Mouse (Mus musculus): Measurements from ENCODE around the gene Ccn5. TPM values are rescaled to one million over a fixed set of nuclear protein-coding genes. Genes with fewer than 3 reads are reported as not detected.

Gene Ccn5
- total and polyA plus RNA-seq, 2 experiments from 2014 or later, result 0.33 to 0.58 TPM

DNA sequence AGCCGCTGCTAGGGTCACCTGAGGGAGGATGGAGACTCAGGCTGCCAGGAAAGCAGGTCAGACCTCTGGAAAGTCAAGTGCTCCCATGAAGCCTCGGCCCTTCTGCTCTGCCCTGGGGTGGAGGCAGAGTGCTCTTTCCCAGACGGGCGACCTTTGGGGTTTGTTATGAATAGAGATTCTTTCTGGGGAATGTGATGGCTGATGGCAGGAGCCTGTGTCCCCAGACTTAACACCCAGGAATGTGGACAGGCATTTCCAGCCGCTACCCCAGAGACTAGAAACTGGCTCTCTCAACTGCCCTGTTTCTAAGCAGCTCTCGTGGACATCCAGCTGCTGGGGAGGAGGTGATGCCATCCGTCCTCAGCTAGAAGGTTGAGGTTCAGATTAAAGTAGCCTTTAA lies 11.0 kb upstream of the Ccn5 start:
- Histone ChIP-seq H3K4me3 (ENCODE audit: low read length) (no peak overlapping the region), H3K27me3 (ENCODE audit: insufficient read depth, low read length) (no peaks in the 10 kb centered on the region), H3K9ac (replicated peaks; ENCODE audit: low read length) (no peak overlapping the region), H3K9me3 (ENCODE audit: low read length) (no peaks in the 10 kb centered on the region), H3K4me1 (ENCODE audit: insufficient read depth, low read length) (no peaks in the 10 kb centered on the region), H3K4me2 (ENCODE audit: low read depth, low read length) (no peak overlapping the region), H3K36me3 (ENCODE audit: insufficient read depth, low read length) (no peaks in the 10 kb centered on the region), H3K27ac (no peak overlapping the region)
- 60% methylated on average over 7 of the region's 7 CpGs for WGBS
- TF ChIP-seq CTCF (IDR thresholded peaks at IDR 0.05; ENCODE audit: low read depth), result no peak
- no peak for DNase-seq (ENCODE audit: low spot score)
- no peak for ATAC-seq

DNA sequence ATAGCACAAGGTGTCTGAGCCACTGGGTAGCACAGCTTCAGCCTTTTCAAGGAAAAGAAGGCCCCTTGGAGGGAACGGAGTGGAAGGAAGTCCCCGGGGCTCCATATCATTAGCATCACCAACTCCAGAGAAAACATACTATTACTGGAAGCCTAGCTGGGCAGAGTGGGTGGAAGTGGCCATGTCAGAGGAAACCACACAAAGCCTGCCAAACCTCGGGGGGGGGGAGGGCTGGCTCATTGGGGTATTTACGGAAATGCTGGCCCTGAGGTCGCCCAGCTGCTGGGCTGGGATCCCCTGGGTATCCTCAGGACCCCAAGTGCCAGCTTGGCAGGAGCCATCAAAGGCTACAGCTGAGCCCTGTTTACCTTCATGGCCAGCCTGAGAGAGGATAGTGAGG lies 7.6 kb upstream of the Ccn5 start:
- H3K27me3 ChIP-seq (ENCODE audit: insufficient read depth, low read length), result no peaks in the 10 kb centered on the region
- H3K9ac ChIP-seq (replicated peaks; ENCODE audit: low read length), result no peak overlapping the region
- no peak overlapping the region for H3K4me2 ChIP-seq (ENCODE audit: low read depth, low read length)
- H3K4me3 ChIP-seq (ENCODE audit: low read length), result no peak overlapping the region
- DNase-seq (ENCODE audit: low spot score) (no peak), ATAC-seq (no peak)
- H3K9me3 ChIP-seq (ENCODE audit: low read length), result no peaks in the 10 kb centered on the region
- no peak overlapping the region for H3K27ac ChIP-seq
- 55% methylated on average over 5 of the region's 5 CpGs for WGBS
- H3K36me3 ChIP-seq (ENCODE audit: insufficient read depth, low read length), result no peaks in the 10 kb centered on the region
- no peak for TF ChIP-seq CTCF (IDR thresholded peaks at IDR 0.05; ENCODE audit: low read depth)
- no peaks in the 10 kb centered on the region for H3K4me1 ChIP-seq (ENCODE audit: insufficient read depth, low read length)

DNA sequence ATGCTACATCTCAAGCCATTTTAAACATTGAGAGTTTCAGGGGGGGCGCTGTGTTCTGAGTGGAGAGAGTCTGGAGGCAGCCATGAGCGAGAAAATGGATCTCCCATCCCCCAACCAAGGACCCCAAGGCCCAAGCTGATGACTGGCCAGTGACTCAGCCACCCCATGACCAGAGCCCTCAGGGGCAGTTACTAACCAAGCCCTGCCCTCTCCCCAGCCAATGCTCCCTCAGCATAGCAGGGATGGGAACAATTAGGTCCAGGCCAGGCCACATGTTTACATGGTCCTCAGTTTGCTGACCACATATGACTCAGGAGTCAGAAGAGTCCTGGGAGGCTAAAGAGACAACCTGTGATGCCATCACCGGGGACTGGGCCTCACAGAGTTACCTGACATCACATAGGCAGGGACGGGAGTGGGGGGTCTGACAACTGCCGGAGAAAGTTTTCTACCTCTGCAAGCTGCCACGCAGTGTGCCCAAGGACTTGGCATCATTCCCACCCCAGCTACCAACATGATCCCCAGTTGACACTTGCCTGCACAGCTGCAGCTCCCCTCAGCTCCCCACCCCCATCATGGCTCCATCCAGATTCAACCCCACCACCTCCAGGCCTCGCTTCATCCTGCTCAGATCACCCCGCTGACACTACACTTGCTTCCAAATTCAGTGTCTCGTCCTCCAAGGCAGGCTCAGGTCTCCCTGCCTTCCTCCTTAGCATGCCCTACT lies 5.8 kb upstream of the Ccn5 start:
- DNase-seq (ENCODE audit: low spot score) (no peak), ATAC-seq (no peak)
- no peak overlapping the region for H3K27ac ChIP-seq
- H3K9me3 ChIP-seq (ENCODE audit: low read length), result no peaks in the 10 kb centered on the region
- H3K27me3 ChIP-seq (ENCODE audit: insufficient read depth, low read length), result no peaks in the 10 kb centered on the region
- H3K9ac ChIP-seq (replicated peaks; ENCODE audit: low read length), result no peak overlapping the region
- no peak overlapping the region for H3K4me2 ChIP-seq (ENCODE audit: low read depth, low read length)
- H3K4me3 ChIP-seq (ENCODE audit: low read length), result no peak overlapping the region
- WGBS, result 76% methylated on average over 9 of the region's 9 CpGs
- TF ChIP-seq CTCF (IDR thresholded peaks at IDR 0.05; ENCODE audit: low read depth), result no peak
- H3K4me1 ChIP-seq (ENCODE audit: insufficient read depth, low read length), result no peaks in the 10 kb centered on the region
- H3K36me3 ChIP-seq (ENCODE audit: insufficient read depth, low read length), result no peaks in the 10 kb centered on the region

DNA sequence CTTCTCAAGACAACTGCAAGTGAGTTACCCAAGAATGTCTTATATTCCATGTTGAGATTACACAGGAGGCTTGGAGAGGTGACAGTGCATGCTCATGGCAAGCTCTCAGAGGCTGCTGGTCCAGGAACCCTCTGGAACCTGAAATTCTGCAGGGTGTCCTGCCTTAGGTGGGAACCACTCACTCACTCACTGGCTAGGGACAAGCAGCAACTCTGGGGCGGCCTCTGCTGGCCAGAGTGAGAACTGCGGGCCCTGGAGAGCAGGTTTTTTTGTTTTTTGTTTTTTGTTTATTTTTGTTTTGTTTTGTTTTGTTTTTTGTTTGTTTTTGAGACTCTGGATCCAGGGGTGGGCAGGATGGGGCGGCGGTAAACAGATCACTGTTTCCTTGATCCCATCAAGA lies 2.6 kb downstream of the Ccn5 start:
- peak; percentile 97 for TF ChIP-seq CTCF (IDR thresholded peaks at IDR 0.05; ENCODE audit: low read depth)
- WGBS, result 12% methylated on average over 4 of the region's 4 CpGs
- no peaks in the 10 kb centered on the region for H3K36me3 ChIP-seq (ENCODE audit: insufficient read depth, low read length)
- no peak overlapping the region for H3K27ac ChIP-seq
- peak; percentile 63 for DNase-seq (ENCODE audit: low spot score)
- no peaks in the 10 kb centered on the region for H3K9me3 ChIP-seq (ENCODE audit: low read length)
- no peak overlapping the region for H3K4me3 ChIP-seq (ENCODE audit: low read length)
- no peak overlapping the region for H3K9ac ChIP-seq (replicated peaks; ENCODE audit: low read length)
- H3K27me3 ChIP-seq (ENCODE audit: insufficient read depth, low read length), result no peaks in the 10 kb centered on the region
- H3K4me1 ChIP-seq (ENCODE audit: insufficient read depth, low read length), result no peaks in the 10 kb centered on the region
- ATAC-seq, result no peak
- no peak overlapping the region for H3K4me2 ChIP-seq (ENCODE audit: low read depth, low read length)

DNA sequence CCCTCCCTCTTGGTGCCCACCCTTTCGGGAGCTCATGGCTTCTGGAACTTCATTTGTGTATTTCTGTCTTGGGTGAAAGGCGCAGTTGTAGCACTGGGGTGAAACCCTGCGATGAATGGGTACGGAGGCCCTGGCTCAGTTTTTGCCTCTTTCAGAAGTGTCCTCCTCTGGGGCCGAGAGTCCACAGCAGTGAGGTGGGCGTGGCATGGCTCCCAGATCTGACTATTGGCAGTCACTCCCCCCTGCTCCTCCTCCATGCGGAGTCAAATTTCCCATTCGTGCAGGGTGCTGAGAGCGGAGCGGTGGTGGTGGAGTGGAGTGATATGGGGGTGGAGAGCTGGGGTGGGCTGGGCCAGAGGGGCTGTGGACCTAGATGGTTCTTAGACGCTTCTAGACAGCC lies 3.1 kb downstream of the Ccn5 start:
- Histone ChIP-seq H3K27ac (no peak overlapping the region), H3K4me2 (ENCODE audit: low read depth, low read length) (no peak overlapping the region), H3K4me3 (ENCODE audit: low read length) (no peak overlapping the region), H3K9me3 (ENCODE audit: low read length) (no peaks in the 10 kb centered on the region), H3K9ac (replicated peaks; ENCODE audit: low read length) (no peak overlapping the region), H3K4me1 (ENCODE audit: insufficient read depth, low read length) (no peaks in the 10 kb centered on the region), H3K27me3 (ENCODE audit: insufficient read depth, low read length) (no peaks in the 10 kb centered on the region), H3K36me3 (ENCODE audit: insufficient read depth, low read length) (no peaks in the 10 kb centered on the region)
- TF ChIP-seq CTCF (IDR thresholded peaks at IDR 0.05; ENCODE audit: low read depth), result no peak
- no peak for ATAC-seq
- 23% methylated on average over 11 of the region's 11 CpGs for WGBS
- no peak for DNase-seq (ENCODE audit: low spot score)

DNA sequence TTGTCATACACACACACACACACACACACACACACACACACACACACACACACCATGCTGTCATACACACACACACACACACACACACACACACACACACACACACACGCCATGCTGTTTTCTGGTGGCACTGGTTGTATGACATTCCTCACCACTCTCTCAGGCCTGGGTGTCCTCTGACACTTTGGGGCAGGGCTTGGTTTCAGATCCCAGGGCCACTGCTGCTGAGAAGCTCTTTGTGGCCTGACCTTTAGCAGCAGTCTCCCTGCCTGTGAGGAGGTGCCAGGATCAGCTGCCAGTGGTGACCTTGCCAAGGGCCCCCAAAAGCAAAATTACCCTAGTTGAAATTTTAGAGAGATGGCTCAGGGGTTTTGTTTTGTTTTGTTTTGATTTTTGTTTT lies 5.2 kb downstream of the Ccn5 start:
- H3K4me2 ChIP-seq (ENCODE audit: low read depth, low read length), result no peak overlapping the region
- H3K36me3 ChIP-seq (ENCODE audit: insufficient read depth, low read length), result no peaks in the 10 kb centered on the region
- H3K27ac ChIP-seq, result no peak overlapping the region
- H3K9me3 ChIP-seq (ENCODE audit: low read length), result no peaks in the 10 kb centered on the region
- TF ChIP-seq CTCF (IDR thresholded peaks at IDR 0.05; ENCODE audit: low read depth), result no peak
- WGBS, result 89% methylated on average over 1 of the region's 1 CpGs
- no peaks in the 10 kb centered on the region for H3K27me3 ChIP-seq (ENCODE audit: insufficient read depth, low read length)
- no peaks in the 10 kb centered on the region for H3K4me1 ChIP-seq (ENCODE audit: insufficient read depth, low read length)
- no peak for ATAC-seq
- no peak overlapping the region for H3K9ac ChIP-seq (replicated peaks; ENCODE audit: low read length)
- DNase-seq (ENCODE audit: low spot score), result no peak
- H3K4me3 ChIP-seq (ENCODE audit: low read length), result no peak overlapping the region

DNA sequence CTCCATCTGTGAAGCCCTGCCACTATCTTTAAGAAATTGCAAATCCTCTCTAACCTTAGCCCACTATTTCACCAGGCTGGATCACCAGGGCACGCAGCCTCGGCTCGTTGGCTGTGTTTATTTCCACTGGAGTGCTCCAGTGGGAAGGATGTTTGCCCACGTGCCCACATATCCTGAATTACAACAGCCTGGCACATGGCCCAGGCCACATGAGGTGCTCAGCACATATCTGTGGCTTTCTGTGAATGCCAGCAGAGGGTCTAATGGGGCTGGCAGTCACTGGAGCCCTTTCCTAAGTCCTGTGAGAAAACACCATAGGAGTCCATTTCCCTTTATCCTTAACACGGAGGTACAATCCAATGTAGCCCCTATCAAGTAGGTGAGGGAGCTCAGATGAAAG lies 5.8 kb downstream of the Ccn5 start:
- ATAC-seq (no peak), DNase-seq (ENCODE audit: low spot score) (no peak)
- no peak for TF ChIP-seq CTCF (IDR thresholded peaks at IDR 0.05; ENCODE audit: low read depth)
- Histone ChIP-seq H3K27ac (no peak overlapping the region), H3K9ac (replicated peaks; ENCODE audit: low read length) (no peak overlapping the region), H3K4me3 (ENCODE audit: low read length) (no peak overlapping the region), H3K36me3 (ENCODE audit: insufficient read depth, low read length) (no peaks in the 10 kb centered on the region), H3K4me1 (ENCODE audit: insufficient read depth, low read length) (no peaks in the 10 kb centered on the region), H3K9me3 (ENCODE audit: low read length) (no peaks in the 10 kb centered on the region), H3K4me2 (ENCODE audit: low read depth, low read length) (no peak overlapping the region), H3K27me3 (ENCODE audit: insufficient read depth, low read length) (no peaks in the 10 kb centered on the region)
- WGBS, result 42% methylated on average over 5 of the region's 5 CpGs
